Mouse (Mus musculus): ENCODE measurements at regions not wholly inside any gene's neighbourhood (a gene's known extent, or its start where the extent isn't known, plus 50 kb on each side); places are given as distances from the start of the nearest gene placed in this dataset. TPM values are rescaled to one million over a fixed set of nuclear protein-coding genes. Genes with fewer than 3 reads are reported as not detected.

GRCm38 (mm10) chr12:113428901-113429300 is 60.4 kb upstream of the Adam6b start:
- H3K36me3 ChIP-seq (ENCODE audit: control insufficient read depth, insufficient read depth, low read length), result no peaks in the 10 kb centered on the region
- 74% methylated on average over 2 of the region's 2 CpGs for WGBS (ENCODE audit: insufficient replicate concordance)

GRCm38 (mm10) chr12:113430340-113430739 is 59.0 kb upstream of the Adam6b start:
- H3K36me3 ChIP-seq (ENCODE audit: control insufficient read depth, insufficient read depth, low read length), result no peaks in the 10 kb centered on the region
- ATAC-seq (replicated peaks; ENCODE audit: insufficient number of reproducible peaks, low FRiP score, low TSS enrichment), result no peak
- H3K4me2 ChIP-seq, result no peak overlapping the region
- 72% methylated on average over 6 of the region's 6 CpGs for WGBS (ENCODE audit: insufficient replicate concordance)
- no peaks in the 10 kb centered on the region for H3K27me3 ChIP-seq (ENCODE audit: control insufficient read depth, insufficient read depth, low read length)
- H3K4me1 ChIP-seq (ENCODE audit: control insufficient read depth, insufficient read depth, low read length), result no peaks in the 10 kb centered on the region
- no peak overlapping the region for H3K4me3 ChIP-seq (ENCODE audit: low read depth, low read length)
- H3K9ac ChIP-seq (ENCODE audit: low read depth, low read length), result no peak overlapping the region
- H3K9me3 ChIP-seq (replicated peaks; ENCODE audit: control insufficient read depth, low read length), result no peaks in the 10 kb centered on the region
- no peak overlapping the region for H3K27ac ChIP-seq (ENCODE audit: low read depth, low read length)

More at GRCm38 (mm10) chr12:113428901-113429300, 60.4 kb upstream of the Adam6b start:
- Histone ChIP-seq H3K4me1 (ENCODE audit: control insufficient read depth, insufficient read depth, low read length) (no peaks in the 10 kb centered on the region), H3K9me3 (replicated peaks; ENCODE audit: control insufficient read depth, low read length) (no peaks in the 10 kb centered on the region), H3K4me3 (ENCODE audit: low read depth, low read length) (no peak overlapping the region), H3K9ac (ENCODE audit: low read depth, low read length) (no peak overlapping the region), H3K27me3 (ENCODE audit: control insufficient read depth, insufficient read depth, low read length) (no peaks in the 10 kb centered on the region), H3K4me2 (no peak overlapping the region), H3K27ac (ENCODE audit: low read depth, low read length) (no peak overlapping the region)
- ATAC-seq (replicated peaks; ENCODE audit: insufficient number of reproducible peaks, low FRiP score, low TSS enrichment), result no peak

Small RNA genes lying in the stretch of these regions (microRNA-seq; reads per million reads assigned to microRNA genes)
- gene Gm22175 (ENCODE audit: borderline number of aligned reads), result not detected
- gene Gm24022 (ENCODE audit: borderline number of aligned reads), result not detected
- gene Gm25747 (ENCODE audit: borderline number of aligned reads), result not detected

Data from heart, embryonic 11.5 days (tissue).